Mouse (Mus musculus) forebrain, embryonic 13.5 days (tissue): ENCODE results near the gene Psg26. TPM values are rescaled to one million over a fixed set of nuclear protein-coding genes. Genes with fewer than 3 reads are reported as not detected.
"Not testable (repeated sequence)": the region's sequence is repeated elsewhere in the genome, so short reads cannot be mapped to it uniquely, and the experiment has no call there.

ENCODE experiments used
- ATAC-seq: fragments of 200-750 bp; cut with Nextera tagmentation; 2 replicates; pipeline ENCODE4 v1.8.0; 2017
- H3K27ac ChIP-seq: fragments of 300-500 bp; sonication (generic); 2 replicates; pipeline ENCODE4 v1.5.1; 2015; ENCODE audit warnings: inconsistent platforms, mild to moderate bottlenecking, moderate library complexity
- H3K27me3 ChIP-seq: fragments of 300-500 bp; sonication (generic); 2 replicates; pipeline ENCODE4 v1.6.1; 2015; ENCODE audit warnings: mild to moderate bottlenecking, inconsistent platforms
- H3K36me3 ChIP-seq: fragments of 300-500 bp; sonication (generic); 2 replicates; pipeline ENCODE4 v1.6.1; 2015; ENCODE audit warnings: mild to moderate bottlenecking, inconsistent platforms; ENCODE audit not compliant: poor library complexity, severe bottlenecking
- H3K4me1 ChIP-seq: fragments of 300-500 bp; sonication (generic); 2 replicates; pipeline ENCODE4 v1.6.1; 2015; ENCODE audit warnings: inconsistent platforms
- H3K4me2 ChIP-seq: fragments of 300-500 bp; sonication (generic); 2 replicates; pipeline ENCODE4 v1.6.1; 2015; ENCODE audit warnings: inconsistent platforms, mild to moderate bottlenecking, moderate library complexity
- H3K4me3 ChIP-seq: fragments of 300-500 bp; sonication (generic); 2 replicates; pipeline ENCODE4 v1.5.1; 2015; ENCODE audit warnings: mild to moderate bottlenecking, inconsistent platforms
- H3K9ac ChIP-seq: fragments of 300-500 bp; sonication (generic); 2 replicates; pipeline ENCODE4 v1.6.1; 2015; ENCODE audit warnings: mild to moderate bottlenecking, inconsistent platforms
- H3K9me3 ChIP-seq: fragments of 300-500 bp; sonication (generic); replicated peaks from 2 replicates; pipeline ENCODE4 v1.6.1; 2016; ENCODE audit warnings: inconsistent platforms
- WGBS: fragments of 180-500 bp; shearing (Covaris S2); methylation state at CpG from one replicate; pipeline ENCODE4 v1.1.7; 2015; 5-methylcytosine and 5-hydroxymethylcytosine counted together
- polyA plus RNA-seq: library from polyadenylated mRNA; unstranded; fragments of >200 nt; fragmentation: Nextera tagmentation; extraction: Ambion mirVana; gene quantifications from 2 replicates; pipeline ENCODE4 v1.2.1, GENCODE M21; 2015

Psg26 gene
- not detected in 2 replicates for polyA plus RNA-seq

GRCm38 (mm10) chr7:18484077-18484476 is at the start of gene Psg26:
TSS of gene Psg26 (minus strand) at chr7:18484177.
- Histone ChIP-seq H3K9ac (no peak within 1 kb of the TSS), H3K27me3 (no peaks in the 10 kb centered on the region), H3K36me3 (no peaks in the 10 kb centered on the region), H3K9me3 (peaks cover 25% of the 10 kb centered on the region), H3K4me2 (no peak within 1 kb of the TSS), H3K4me1 (no peaks in the 10 kb centered on the region), H3K4me3 (no peak within 1 kb of the TSS), H3K27ac (no peak within 1 kb of the TSS)
- no peak for ATAC-seq
- 64% methylated on average over 1 of the region's 1 CpGs for WGBS

- Histone ChIP-seq H3K9ac (no peak overlapping the region), H3K4me1 (no peaks in the 10 kb centered on the region), H3K27ac (no peak overlapping the region), H3K27me3 (no peaks in the 10 kb centered on the region), H3K4me3 (no peak overlapping the region), H3K36me3 (no peaks in the 10 kb centered on the region), H3K4me2 (no peak overlapping the region), H3K9me3 (peaks cover 6% of the 10 kb centered on the region)
- no peak for ATAC-seq
- WGBS: 64% methylated on average over 3 of the region's 3 CpGs
Measured at GRCm38 (mm10) chr7:18533420-18533819, 49.4 kb upstream of the Psg26 start.

- no peaks in the 10 kb centered on the region for H3K27me3 ChIP-seq
- peaks cover 6% of the 10 kb centered on the region for H3K9me3 ChIP-seq
- no peak within 1 kb of the TSS for H3K27ac ChIP-seq
- H3K4me2 ChIP-seq: no peak within 1 kb of the TSS
- H3K4me1 ChIP-seq: no peaks in the 10 kb centered on the region
- ATAC-seq: no peak
- no peak within 1 kb of the TSS for H3K9ac ChIP-seq
- no peaks in the 10 kb centered on the region for H3K36me3 ChIP-seq
- 93% methylated on average over 1 of the region's 1 CpGs for WGBS
- no peak within 1 kb of the TSS for H3K4me3 ChIP-seq
Measured at GRCm38 (mm10) chr7:18532169-18532568, 48.2 kb upstream of the Psg26 start, which contains the start of gene Psg25. TSS of gene Psg25 (minus strand) at chr7:18532269.

- ATAC-seq: no peak
- 92% methylated on average over 8 of the region's 8 CpGs for WGBS
- Histone ChIP-seq H3K27me3 (no peaks in the 10 kb centered on the region), H3K4me1 (no peaks in the 10 kb centered on the region), H3K9me3 (peaks cover 9% of the 10 kb centered on the region), H3K27ac (no peak overlapping the region), H3K4me2 (no peak overlapping the region), H3K36me3 (no peaks in the 10 kb centered on the region), H3K9ac (no peak overlapping the region), H3K4me3 (no peak overlapping the region)
Measured at GRCm38 (mm10) chr7:18524668-18525067, 40.7 kb upstream of the Psg26 start.

- H3K4me3 ChIP-seq, H3K9ac ChIP-seq, H3K36me3 ChIP-seq, H3K27ac ChIP-seq, H3K4me2 ChIP-seq, H3K4me1 ChIP-seq, H3K27me3 ChIP-seq, ATAC-seq, H3K9me3 ChIP-seq: not testable (repeated sequence)
Measured at GRCm38 (mm10) chr7:18512848-18513247, 28.9 kb upstream of the Psg26 start.

GRCm38 (mm10) chr7:18512417-18512816 is 28.4 kb upstream of the Psg26 start:
- H3K4me2 ChIP-seq, H3K27me3 ChIP-seq, H3K4me1 ChIP-seq, H3K27ac ChIP-seq, H3K4me3 ChIP-seq, H3K9ac ChIP-seq, H3K9me3 ChIP-seq, ATAC-seq, H3K36me3 ChIP-seq: not testable (repeated sequence)
- WGBS: 54% methylated on average over 2 of the region's 2 CpGs

GRCm38 (mm10) chr7:18511479-18511878 is 27.5 kb upstream of the Psg26 start:
- no peak for ATAC-seq
- WGBS: 22% methylated on average over 9 of the region's 9 CpGs

GRCm38 (mm10) chr7:18431941-18432340 is 52.0 kb downstream of the Psg26 start, which contains the start of gene Psg28:
TSS of gene Psg28 (minus strand) at chr7:18432041.
- H3K4me1 ChIP-seq, H3K9ac ChIP-seq, H3K4me2 ChIP-seq, H3K27ac ChIP-seq, ATAC-seq, H3K36me3 ChIP-seq, H3K27me3 ChIP-seq, H3K4me3 ChIP-seq: not testable (repeated sequence)
- WGBS: 82% methylated on average over 2 of the region's 2 CpGs
- H3K9me3 ChIP-seq: peaks cover 31% of the 10 kb centered on the region

More at GRCm38 (mm10) chr7:18511479-18511878, 27.5 kb upstream of the Psg26 start:
- Histone ChIP-seq H3K4me2 (no peak overlapping the region), H3K27ac (no peak overlapping the region), H3K4me1 (no peaks in the 10 kb centered on the region), H3K4me3 (no peak overlapping the region), H3K9ac (no peak overlapping the region), H3K36me3 (no peaks in the 10 kb centered on the region), H3K27me3 (no peaks in the 10 kb centered on the region), H3K9me3 (no peaks in the 10 kb centered on the region)

Other genes starting within 250 kb of the Psg26 start
- not detected in 2 replicates for gene Mill1, start 238.8 kb downstream of the Psg26 start, polyA plus RNA-seq
- not detected in 2 replicates for gene Psg18, start 129.2 kb downstream of the Psg26 start, polyA plus RNA-seq
- gene Psg28, start 52.1 kb downstream of the Psg26 start, polyA plus RNA-seq: not detected in 2 replicates
- gene Psg25, start 48.1 kb upstream of the Psg26 start, polyA plus RNA-seq: not detected in 2 replicates
- not detected in 2 replicates for gene Psg27, start 83.1 kb upstream of the Psg26 start, polyA plus RNA-seq
- not detected in 2 replicates for gene Psg23, start 132.3 kb upstream of the Psg26 start, polyA plus RNA-seq
- gene Psg21, start 172.5 kb upstream of the Psg26 start, polyA plus RNA-seq: not detected in 2 replicates
- gene Psg20, start 202.0 kb upstream of the Psg26 start, polyA plus RNA-seq: not detected in 2 replicates
- gene Psg22, start 233.9 kb upstream of the Psg26 start, polyA plus RNA-seq: not detected in 2 replicates